ENCODE assay signal across 21 mouse cellular contexts in the genomic region with DNA sequence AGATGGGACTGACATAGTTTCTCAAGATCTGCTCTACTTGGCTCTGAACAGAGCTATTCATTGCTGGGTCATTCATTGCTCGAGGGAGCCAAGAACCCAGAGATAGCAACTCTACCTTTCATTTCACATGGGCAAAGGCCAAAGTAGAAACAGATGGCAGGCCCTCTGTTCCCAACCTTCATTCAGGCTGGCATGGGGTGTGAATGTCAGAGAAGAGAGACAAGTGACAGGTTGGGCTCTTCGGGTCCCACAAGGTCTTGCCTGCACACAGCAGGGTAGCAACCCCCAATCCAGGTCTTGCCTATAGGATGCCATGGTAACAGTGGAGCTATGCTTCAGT. TPM values are rescaled to one million over a fixed set of nuclear protein-coding genes. Genes with fewer than 3 reads are reported as not detected.
A peak's percentile ranks its signal among the peaks of the same experiment; 100 is the strongest.
DNase-seq lines count a peak whose midpoint lies in the region; ATAC-seq lines count a peak whose summit lies in the region.
"Had no signal": no experiment of that assay in that cellular context is flagged by ENCODE, and none has a peak within 500 bp of the region (broad histone marks: within the 10 kb centered on the region; RNA-seq: fewer than 3 reads in every experiment).

No protein-coding gene starts in this region.

- peaks cover 84% of the 10 kb centered on the region for H3K36me3 ChIP-seq in forebrain, embryonic 14.5 days (ENCODE audit: control insufficient read depth, insufficient read depth, low read length)
- peaks cover 74% of the 10 kb centered on the region for H3K36me3 ChIP-seq in forebrain, embryonic 12.5 days (replicated peaks)

- DNase-seq in forebrain, embryonic 14.5 days (ENCODE audit: low spot score), result no peak
- peak; percentile 46 to 54 for DNase-seq in heart, postnatal 10 days
- no peak for DNase-seq in heart, postnatal 4 days
- peak; percentile 82 for DNase-seq in cerebellum, adult 11 months
- peak; percentile 81 to 91 for DNase-seq in cerebellum, postnatal 14 days
- DNase-seq in spleen, adult 18-20 months, result no peak
- DNase-seq in left cerebral cortex, postnatal 10 days (ENCODE audit: extremely low spot score in 1 of 2, low spot score in 2 of 2), result no peak
- DNase-seq: adrenal gland, adult 8-10 months; kidney, adult 9 months; kidney, postnatal 36 days; lung, embryonic 14.5 days; right cerebral cortex, postnatal 14 days; thymus, postnatal 25 days had no signal

- no peaks in the 10 kb centered on the region for H3K27me3 ChIP-seq in forebrain, embryonic 14.5 days (replicated peaks; ENCODE audit: control insufficient read depth, insufficient read depth, low read length)
- no peaks in the 10 kb centered on the region for H3K27me3 ChIP-seq in forebrain, embryonic 12.5 days
- H3K27me3 ChIP-seq: CH12.LX; midbrain, embryonic 12.5 days; neural tube, embryonic 13.5 days had no signal

- WGBS in forebrain, embryonic 14.5 days, result 63% methylated on average over 2 of the region's 2 CpGs
- WGBS in forebrain, embryonic 12.5 days, result 78% methylated on average over 2 of the region's 2 CpGs

- H3K4me3 ChIP-seq in forebrain, embryonic 14.5 days (ENCODE audit: low read depth, low read length), result no peak overlapping the region
- no peak overlapping the region for H3K4me3 ChIP-seq in forebrain, embryonic 12.5 days (replicated peaks)
- H3K4me3 ChIP-seq: heart, embryonic 10.5 days; hindbrain, embryonic 10.5 days; midbrain, embryonic 12.5 days; neural tube, embryonic 13.5 days had no signal

- no peak overlapping the region for H3K4me2 ChIP-seq in forebrain, embryonic 14.5 days (ENCODE audit: low read length)
- H3K4me2 ChIP-seq in forebrain, embryonic 12.5 days, result no peak overlapping the region
- H3K4me2 ChIP-seq: liver, embryonic 11.5 days; lung, embryonic 14.5 days; midbrain, embryonic 12.5 days; neural tube, embryonic 13.5 days had no signal

- no peak overlapping the region for H3K9ac ChIP-seq in forebrain, embryonic 14.5 days (ENCODE audit: low read length)
- H3K9ac ChIP-seq in forebrain, embryonic 12.5 days, result no peak overlapping the region
- H3K9ac ChIP-seq: lung, embryonic 14.5 days; midbrain, embryonic 12.5 days had no signal

- no peaks in the 10 kb centered on the region for H3K9me3 ChIP-seq in forebrain, embryonic 14.5 days (replicated peaks; ENCODE audit: control insufficient read depth, low read length)
- no peaks in the 10 kb centered on the region for H3K9me3 ChIP-seq in forebrain, embryonic 12.5 days
- H3K9me3 ChIP-seq: heart, embryonic 10.5 days; hindbrain, embryonic 10.5 days; midbrain, embryonic 12.5 days; neural tube, embryonic 13.5 days had no signal

- intact Hi-C loops in heart, postnatal 10 days (cut with DNase I), result loop anchor here (5.0 kb wide), 1 partner anchor 102 kb away; no protein-coding TSS in a partner anchor
- intact Hi-C loops in left cerebral cortex, postnatal 10 days (cut with DNase I), result loop anchor here (10.0 kb wide), 1 partner anchor 105 kb away; no protein-coding TSS in a partner anchor

- H3K27ac ChIP-seq in forebrain, embryonic 14.5 days (ENCODE audit: low read depth, low read length), result 0 out of 2 replicates have a peak overlapping the region, but pooled peaks have one; percentile 9
- no peak overlapping the region for H3K27ac ChIP-seq in forebrain, embryonic 12.5 days
- H3K27ac ChIP-seq: heart, embryonic 10.5 days; hindbrain, embryonic 10.5 days; midbrain, embryonic 12.5 days; neural tube, embryonic 13.5 days had no signal

- H3K4me1 ChIP-seq in forebrain, embryonic 14.5 days (ENCODE audit: control insufficient read depth, insufficient read depth, low read length), result peaks cover 7% of the 10 kb centered on the region
- peaks cover 6% of the 10 kb centered on the region; the same call in 1 of the 2 replicates for H3K4me1 ChIP-seq in forebrain, embryonic 12.5 days
- H3K4me1 ChIP-seq: heart, embryonic 10.5 days; midbrain, embryonic 12.5 days had no signal

- no peak for ATAC-seq in forebrain, embryonic 14.5 days
- no peak for ATAC-seq in forebrain, embryonic 12.5 days (ENCODE audit: low FRiP score)

RNA-seq across cellular contexts. Expression of gene Spryd3, which starts 16.2 kb away (rescaled TPM):
- 20.9 and 28.1 TPM in 2 replicates for polyA plus RNA-seq in forebrain, embryonic 14.5 days (2014; fragmentation: Nextera tagmentation; extraction: Ambion mirVana)
- 19.1 and 19.6 TPM in 2 replicates for polyA plus RNA-seq in forebrain, embryonic 12.5 days (2016; fragmentation: Nextera tagmentation; extraction: Ambion mirVana)
- total RNA-seq in heart, postnatal 10 days (2021), result 10 to 100 TPM; 19.1 to 22.2 TPM
- total RNA-seq in heart, postnatal 4 days (2021), result 10 to 100 TPM; 19.9 to 22.6 TPM
- total RNA-seq in left cerebral cortex, postnatal 10 days (2021), result 100 to 1,000 TPM; 149 to 150 TPM

RNA-seq across cellular contexts. Expression of gene Tns2, which starts 19.6 kb away (rescaled TPM):
- polyA plus RNA-seq in forebrain, embryonic 14.5 days (2014; fragmentation: Nextera tagmentation; extraction: Ambion mirVana), result 5.5 and 8.2 TPM in 2 replicates
- polyA plus RNA-seq in forebrain, embryonic 12.5 days (2016; fragmentation: Nextera tagmentation; extraction: Ambion mirVana), result 7.9 and 8.2 TPM in 2 replicates
- total RNA-seq in heart, postnatal 10 days (2021), result 100 to 1,000 TPM in 1 of 2 experiments, 10 to 100 TPM in 1; 95.1 to 108 TPM
- total RNA-seq in heart, postnatal 4 days (2021), result 10 to 100 TPM; 65.8 to 70.3 TPM
- total RNA-seq in left cerebral cortex, postnatal 10 days (2021), result 10 to 100 TPM; 12.2 to 13.1 TPM

RNA-seq across cellular contexts. Expression of gene Igfbp6, which starts 24.4 kb away (rescaled TPM):
- polyA plus RNA-seq in forebrain, embryonic 14.5 days (2014; fragmentation: Nextera tagmentation; extraction: Ambion mirVana), result 1.3 and 1.6 TPM in 2 replicates
- polyA plus RNA-seq in forebrain, embryonic 12.5 days (2016; fragmentation: Nextera tagmentation; extraction: Ambion mirVana), result 0.24 and 0.79 TPM in 2 replicates
- 10 to 100 TPM; 24.8 to 30.5 TPM for total RNA-seq in heart, postnatal 10 days (2021)
- 10 to 100 TPM; 10.0 to 12.5 TPM for total RNA-seq in heart, postnatal 4 days (2021)
- 1 to 10 TPM; 3.1 to 4.1 TPM for total RNA-seq in left cerebral cortex, postnatal 10 days (2021)
- polyA plus RNA-seq: hindbrain, embryonic 10.5 days had no signal

RNA-seq across cellular contexts. Expression of gene Soat2, which starts 30.5 kb away (rescaled TPM):
- polyA plus RNA-seq in forebrain, embryonic 14.5 days (2014; fragmentation: Nextera tagmentation; extraction: Ambion mirVana), result not detected in 2 replicates
- polyA plus RNA-seq in forebrain, embryonic 12.5 days (2016; fragmentation: Nextera tagmentation; extraction: Ambion mirVana), result 0.08 TPM in 1 of 2 replicates, not detected in the other
- total RNA-seq in heart, postnatal 10 days (2021), result under 1 TPM in 1 of 2 experiments, not detected in 1; 0.20 TPM
- under 1 TPM; 0.11 to 0.17 TPM for total RNA-seq in heart, postnatal 4 days (2021)
- under 1 TPM in 1 of 2 experiments, not detected in 1; 0.16 TPM for total RNA-seq in left cerebral cortex, postnatal 10 days (2021)
- total RNA-seq: layer of hippocampus, postnatal 14 days had no signal

RNA-seq across cellular contexts. Expression of gene Eif4b, which starts 46.2 kb away (rescaled TPM):
- polyA plus RNA-seq in forebrain, embryonic 14.5 days (2014; fragmentation: Nextera tagmentation; extraction: Ambion mirVana), result 99.3 and 100 TPM in 2 replicates
- polyA plus RNA-seq in forebrain, embryonic 12.5 days (2016; fragmentation: Nextera tagmentation; extraction: Ambion mirVana), result 109 TPM in 2 replicates
- total RNA-seq in heart, postnatal 10 days (2021), result 100 to 1,000 TPM; 149 to 154 TPM
- total RNA-seq in heart, postnatal 4 days (2021), result 100 to 1,000 TPM; 142 to 145 TPM
- total RNA-seq in left cerebral cortex, postnatal 10 days (2021), result 100 to 1,000 TPM; 176 to 177 TPM

Comparison
In these comparisons a context has a peak if more than half of its experiments do, and no peak if none do; other contexts are left out.
1. DNase-seq: peak in heart, postnatal 10 days (2 of 2), cerebellum, adult 11 months (single experiment) and cerebellum, postnatal 14 days (2 of 2); none in forebrain, embryonic 14.5 days (single experiment), heart, postnatal 4 days (single experiment), spleen, adult 18-20 months (0 of 2) and left cerebral cortex, postnatal 10 days (0 of 2).
2. RNA of gene Spryd3, which starts 16.2 kb away (total RNA-seq): 149 to 150 TPM in left cerebral cortex, postnatal 10 days; 19.9 to 22.6 TPM in heart, postnatal 4 days and 19.1 to 22.2 TPM in heart, postnatal 10 days; every median in the first group is over 4 times any median in the second.
3. RNA of gene Tns2, which starts 19.6 kb away (total RNA-seq): 95.1 to 108 TPM in heart, postnatal 10 days and 65.8 to 70.3 TPM in heart, postnatal 4 days; 12.2 to 13.1 TPM in left cerebral cortex, postnatal 10 days; every median in the first group is over 4 times any median in the second.